Mouse (Mus musculus): ENCODE results near the gene Phf3. TPM values are rescaled to one million over a fixed set of nuclear protein-coding genes. Genes with fewer than 3 reads are reported as not detected.
A peak's percentile ranks its signal among the peaks of the same experiment; 100 is the strongest.

Gene Phf3
- polyA plus RNA-seq, 1 experiment from 2014 or later, result 28.2 TPM

DNA sequence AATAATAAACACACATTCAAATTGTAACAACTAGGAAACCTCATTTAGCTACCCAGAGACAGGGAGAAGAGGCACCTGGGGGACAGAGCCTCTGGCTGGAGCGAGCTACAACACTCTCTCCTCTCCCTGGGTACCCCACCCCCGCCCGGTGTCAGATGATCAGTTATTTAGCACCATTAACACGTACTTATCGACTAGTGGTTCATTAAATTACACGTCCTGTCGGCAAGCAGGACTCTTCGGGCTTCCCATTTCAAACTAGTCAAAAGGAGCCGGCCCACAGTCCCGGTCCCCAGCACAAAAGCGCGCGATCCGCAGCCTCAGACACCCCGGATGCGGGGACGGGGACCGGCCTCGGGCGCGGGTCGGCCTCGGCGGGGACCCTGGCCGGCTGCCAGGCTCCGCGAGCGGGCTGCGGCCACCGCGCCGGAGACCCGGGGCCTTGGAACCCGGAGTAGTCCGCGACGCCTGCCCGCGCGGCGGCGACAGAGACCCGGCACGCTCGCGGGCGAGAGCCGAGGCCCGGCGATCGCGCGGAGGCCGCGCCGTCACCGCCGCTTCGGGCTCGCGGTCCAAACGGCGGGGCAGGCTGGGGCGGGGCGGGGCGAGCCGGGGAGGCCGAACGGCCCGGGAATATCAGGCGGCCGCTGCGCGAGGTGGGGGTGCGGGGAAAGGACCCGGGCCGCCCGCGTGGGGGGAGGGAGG is 733 bp downstream of the Phf3 start:
- peak; percentile 62 for DNase-seq (ENCODE audit: low spot score)
- Histone ChIP-seq H3K9ac (replicated peaks; ENCODE audit: low read depth) (peak overlapping the region; percentile 96), H3K4me2 (replicated peaks; ENCODE audit: low read depth, low read length) (peak overlapping the region; percentile 65), H3K4me1 (ENCODE audit: insufficient read depth, low read depth, low read length) (no peaks in the 10 kb centered on the region), H3K9me3 (ENCODE audit: low read length) (no peaks in the 10 kb centered on the region), H3K27ac (ENCODE audit: low read length) (peak overlapping the region; percentile 97), H3K27me3 (replicated peaks; ENCODE audit: insufficient read depth, low read length) (no peaks in the 10 kb centered on the region), H3K4me3 (ENCODE audit: low read depth, low read length) (peak overlapping the region; percentile 96), H3K36me3 (ENCODE audit: insufficient read depth, low read length) (no peaks in the 10 kb centered on the region)
- TF ChIP-seq EP300 (IDR thresholded peaks at IDR 0.05), result no peak
- no peak for TF ChIP-seq CTCF (IDR thresholded peaks at IDR 0.05)
- ATAC-seq, result peak; percentile 77
- under 1% methylated on average over 55 of the region's 79 CpGs for WGBS

DNA sequence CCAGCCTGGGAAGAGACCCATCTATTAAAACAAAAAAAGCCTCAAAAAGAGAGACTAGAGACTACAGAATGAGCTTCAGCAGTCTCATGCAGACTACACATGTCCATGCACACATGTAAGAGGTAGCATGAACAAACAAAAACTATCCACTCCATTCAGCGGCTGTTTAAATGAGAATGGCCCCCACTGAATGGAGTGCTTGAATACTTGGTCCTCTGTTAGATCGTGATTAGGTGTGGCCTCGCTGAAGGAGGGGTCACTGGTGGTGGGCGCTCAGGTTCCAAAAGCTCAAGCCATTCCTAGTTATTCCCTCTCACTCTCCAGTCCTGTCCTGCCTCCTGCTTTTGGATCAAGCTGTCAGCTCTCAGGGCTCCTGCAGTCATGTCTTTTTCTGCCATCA is 5.9 kb downstream of the Phf3 start:
- H3K4me1 ChIP-seq (ENCODE audit: insufficient read depth, low read depth, low read length), result no peaks in the 10 kb centered on the region
- WGBS, result 70% methylated on average over 4 of the region's 4 CpGs
- no peaks in the 10 kb centered on the region for H3K9me3 ChIP-seq (ENCODE audit: low read length)
- no peaks in the 10 kb centered on the region for H3K36me3 ChIP-seq (ENCODE audit: insufficient read depth, low read length)
- DNase-seq (ENCODE audit: low spot score) (no peak), ATAC-seq (no peak)
- TF ChIP-seq EP300 (IDR thresholded peaks at IDR 0.05) (no peak), CTCF (IDR thresholded peaks at IDR 0.05) (no peak)
- H3K27ac ChIP-seq (ENCODE audit: low read length), result no peak overlapping the region
- H3K4me2 ChIP-seq (replicated peaks; ENCODE audit: low read depth, low read length), result no peak overlapping the region
- H3K27me3 ChIP-seq (replicated peaks; ENCODE audit: insufficient read depth, low read length), result no peaks in the 10 kb centered on the region
- H3K9ac ChIP-seq (replicated peaks; ENCODE audit: low read depth), result no peak overlapping the region
- H3K4me3 ChIP-seq (ENCODE audit: low read depth, low read length), result no peak overlapping the region

- Histone ChIP-seq H3K27me3 (replicated peaks; ENCODE audit: insufficient read depth, low read length) (no peaks in the 10 kb centered on the region), H3K4me2 (replicated peaks; ENCODE audit: low read depth, low read length) (no peak overlapping the region), H3K4me3 (ENCODE audit: low read depth, low read length) (no peak overlapping the region), H3K9ac (replicated peaks; ENCODE audit: low read depth) (no peak overlapping the region), H3K9me3 (ENCODE audit: low read length) (no peaks in the 10 kb centered on the region), H3K36me3 (ENCODE audit: insufficient read depth, low read length) (no peaks in the 10 kb centered on the region), H3K4me1 (ENCODE audit: insufficient read depth, low read depth, low read length) (no peaks in the 10 kb centered on the region), H3K27ac (ENCODE audit: low read length) (no peak overlapping the region)
- DNase-seq (ENCODE audit: low spot score) (no peak), ATAC-seq (no peak)
- 87% methylated on average over 3 of the region's 3 CpGs for WGBS
- TF ChIP-seq CTCF (IDR thresholded peaks at IDR 0.05) (no peak), EP300 (IDR thresholded peaks at IDR 0.05) (no peak)
Observed at GRCm38 (mm10) chr1:30852518-30852917, 21.2 kb downstream of the Phf3 start.

DNA sequence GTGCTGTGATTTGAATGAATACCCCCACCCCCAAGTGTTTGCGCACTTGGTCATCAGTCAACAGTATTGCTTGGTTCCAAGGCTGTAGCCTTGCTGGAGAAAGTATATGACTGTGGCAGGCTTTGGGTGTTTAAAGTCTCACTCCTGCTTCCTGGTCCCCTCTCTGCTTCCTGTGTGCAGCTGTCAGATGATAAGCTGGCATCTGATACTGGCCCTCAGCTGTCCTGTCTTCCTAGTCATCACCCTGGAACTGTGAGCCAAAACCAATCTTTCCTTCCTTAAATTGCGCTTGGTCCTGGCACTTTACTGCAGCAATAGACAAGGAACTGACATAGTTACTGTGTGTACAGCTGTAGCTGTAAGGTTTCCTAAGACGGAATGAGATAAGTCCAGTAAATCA is 21.8 kb downstream of the Phf3 start:
- Histone ChIP-seq H3K4me3 (ENCODE audit: low read depth, low read length) (no peak overlapping the region), H3K36me3 (ENCODE audit: insufficient read depth, low read length) (no peaks in the 10 kb centered on the region), H3K9me3 (ENCODE audit: low read length) (no peaks in the 10 kb centered on the region), H3K27ac (ENCODE audit: low read length) (no peak overlapping the region), H3K27me3 (replicated peaks; ENCODE audit: insufficient read depth, low read length) (no peaks in the 10 kb centered on the region), H3K4me1 (ENCODE audit: insufficient read depth, low read depth, low read length) (no peaks in the 10 kb centered on the region), H3K9ac (replicated peaks; ENCODE audit: low read depth) (no peak overlapping the region), H3K4me2 (replicated peaks; ENCODE audit: low read depth, low read length) (no peak overlapping the region)
- no peak for DNase-seq (ENCODE audit: low spot score)
- WGBS, result 81% methylated on average over 3 of the region's 3 CpGs
- TF ChIP-seq EP300 (IDR thresholded peaks at IDR 0.05) (no peak), CTCF (IDR thresholded peaks at IDR 0.05) (no peak)
- ATAC-seq, result no peak

GRCm38 (mm10) chr1:30850906-30851305 is 22.8 kb downstream of the Phf3 start:
- no peaks in the 10 kb centered on the region for H3K9me3 ChIP-seq (ENCODE audit: low read length)
- no peak overlapping the region for H3K27ac ChIP-seq (ENCODE audit: low read length)
- H3K4me3 ChIP-seq (ENCODE audit: low read depth, low read length), result no peak overlapping the region
- ATAC-seq (no peak), DNase-seq (ENCODE audit: low spot score) (no peak)
- H3K4me2 ChIP-seq (replicated peaks; ENCODE audit: low read depth, low read length), result no peak overlapping the region
- H3K36me3 ChIP-seq (ENCODE audit: insufficient read depth, low read length), result no peaks in the 10 kb centered on the region
- no peaks in the 10 kb centered on the region for H3K4me1 ChIP-seq (ENCODE audit: insufficient read depth, low read depth, low read length)
- H3K27me3 ChIP-seq (replicated peaks; ENCODE audit: insufficient read depth, low read length), result no peaks in the 10 kb centered on the region
- no peak overlapping the region for H3K9ac ChIP-seq (replicated peaks; ENCODE audit: low read depth)
- no peak for TF ChIP-seq CTCF (IDR thresholded peaks at IDR 0.05)
- TF ChIP-seq EP300 (IDR thresholded peaks at IDR 0.05), result no peak
- 67% methylated on average over 2 of the region's 2 CpGs for WGBS

GRCm38 (mm10) chr1:30849955-30850354 is 23.8 kb downstream of the Phf3 start:
- ATAC-seq, result no peak
- no peaks in the 10 kb centered on the region for H3K36me3 ChIP-seq (ENCODE audit: insufficient read depth, low read length)
- no peaks in the 10 kb centered on the region for H3K4me1 ChIP-seq (ENCODE audit: insufficient read depth, low read depth, low read length)
- H3K4me3 ChIP-seq (ENCODE audit: low read depth, low read length), result no peak overlapping the region
- no peak overlapping the region for H3K4me2 ChIP-seq (replicated peaks; ENCODE audit: low read depth, low read length)
- TF ChIP-seq CTCF (IDR thresholded peaks at IDR 0.05) (no peak), EP300 (IDR thresholded peaks at IDR 0.05) (no peak)
- 34% methylated on average over 3 of the region's 3 CpGs for WGBS
- no peaks in the 10 kb centered on the region for H3K27me3 ChIP-seq (replicated peaks; ENCODE audit: insufficient read depth, low read length)
- no peak overlapping the region for H3K9ac ChIP-seq (replicated peaks; ENCODE audit: low read depth)
- no peak for DNase-seq (ENCODE audit: low spot score)
- H3K9me3 ChIP-seq (ENCODE audit: low read length), result no peaks in the 10 kb centered on the region
- no peak overlapping the region for H3K27ac ChIP-seq (ENCODE audit: low read length)

Measured in lung, postnatal 0 days (tissue).